Mouse (Mus musculus) monocyte, adult 2 months (primary cell): Measurements from ENCODE around the gene Mrpl35.
A peak's percentile ranks its signal among the peaks of the same experiment; 100 is the strongest.
"Not testable (repeated sequence)": the region's sequence is repeated elsewhere in the genome, so short reads cannot be mapped to it uniquely, and the experiment has no call there.

Experiments used
- DNase-seq, 2 experiments: peaks; one replicate each; pipeline ENCODE4 v3.0.0; 2022; ENCODE audit warnings: low spot score in 2 of 2, low read depth in 1 of 2

Gene Mrpl35

GRCm38 (mm10) chr6:71826869-71827268, at the start of gene Mrpl35:
Mrpl35 (minus strand) TSS chr6:71826969.
- no peak for DNase-seq

DNA sequence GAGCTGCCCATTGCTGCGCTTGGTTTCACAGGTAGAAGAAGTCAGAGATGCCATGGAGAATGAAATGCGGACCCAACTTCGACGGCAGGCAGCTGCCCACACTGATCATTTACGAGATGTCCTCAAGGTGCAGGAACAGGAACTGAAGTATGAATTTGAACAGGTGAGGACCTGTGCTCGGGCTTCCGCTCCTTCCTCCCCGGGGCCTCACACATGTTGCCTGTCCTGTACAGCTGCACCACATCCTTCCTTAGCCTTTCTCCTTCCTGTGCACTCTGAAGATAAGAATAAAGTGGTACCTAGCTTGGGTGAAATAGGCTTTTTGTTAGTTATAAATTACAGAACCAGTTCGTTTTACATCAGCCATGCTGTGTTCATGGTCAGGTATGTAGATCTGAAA, 44.6 kb upstream of the Mrpl35 start:
- no peak for DNase-seq

DNA sequence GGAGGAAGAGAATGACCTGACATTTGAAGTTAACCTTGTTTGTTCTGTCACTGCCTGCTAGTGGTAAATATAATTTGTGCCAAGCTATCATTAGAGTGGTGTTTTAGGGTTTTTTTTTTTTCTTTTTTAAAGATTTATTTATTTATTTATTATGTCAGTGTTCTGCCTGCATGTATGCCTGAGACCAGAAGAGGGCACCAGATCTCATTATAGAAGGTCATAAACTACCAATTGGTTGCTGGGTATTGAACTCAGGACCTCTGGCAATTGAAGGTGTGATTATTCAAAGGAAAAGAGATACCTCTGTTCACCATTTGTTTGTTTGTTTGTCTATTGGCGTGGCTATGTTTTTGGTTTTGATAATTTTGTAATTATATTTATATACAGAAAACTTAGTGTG, 42.0 kb upstream of the Mrpl35 start:
- no peak for DNase-seq

DNA sequence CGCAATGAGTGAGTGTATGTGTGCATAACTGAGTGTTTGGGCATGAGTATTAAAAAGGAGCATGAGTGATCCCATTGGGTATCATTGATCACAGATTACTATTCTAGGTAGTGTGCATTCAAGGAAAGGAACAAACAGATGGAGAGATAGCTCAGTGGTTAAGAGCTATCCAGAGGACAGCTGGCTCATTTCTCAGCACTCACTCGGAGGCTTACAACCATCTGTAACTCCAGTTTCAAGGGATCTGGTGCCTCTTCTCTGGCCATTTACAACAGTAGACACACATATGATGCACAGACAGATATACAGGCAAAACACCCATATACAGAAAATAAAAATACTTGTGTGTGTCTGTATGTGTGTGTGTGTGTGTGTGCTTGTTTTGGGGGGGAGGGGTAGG, 41.0 kb upstream of the Mrpl35 start:
- DNase-seq: no peak

GRCm38 (mm10) chr6:71846906-71847305, 20.1 kb upstream of the Mrpl35 start:
- not testable (repeated sequence) for DNase-seq

DNA sequence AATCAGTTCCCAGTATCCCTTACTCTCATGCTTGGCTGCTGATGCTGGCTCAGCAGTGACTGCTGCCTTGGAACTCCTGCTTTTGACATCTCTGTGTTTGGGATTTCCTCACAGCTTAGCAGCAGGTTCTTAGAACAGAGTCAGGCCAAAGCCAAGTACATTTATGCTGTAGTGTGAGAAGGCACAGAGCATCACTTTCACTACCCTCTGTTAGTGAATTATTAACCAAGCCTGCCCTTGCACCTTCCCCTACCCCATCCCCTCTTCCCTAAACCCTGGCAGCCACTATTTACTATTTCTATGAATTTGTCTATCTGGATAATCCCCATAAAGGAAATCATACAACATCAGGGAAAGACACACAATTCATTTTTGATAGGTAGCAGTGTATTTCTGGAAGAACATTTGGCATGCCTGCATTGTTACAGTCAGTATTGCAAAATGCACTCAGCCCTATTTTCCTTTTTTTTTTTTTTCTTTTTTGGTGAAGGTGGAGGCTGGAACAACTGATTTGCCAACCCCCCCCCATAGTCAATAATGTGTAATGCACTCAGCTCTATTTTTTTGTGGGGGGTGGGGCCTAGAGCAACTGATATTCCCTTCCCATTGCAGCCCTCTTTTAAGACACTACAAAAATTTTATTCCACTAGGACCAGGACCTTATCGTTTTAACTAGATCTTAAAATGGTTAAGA, 14.0 kb upstream of the Mrpl35 start:
- no peak for DNase-seq

DNA sequence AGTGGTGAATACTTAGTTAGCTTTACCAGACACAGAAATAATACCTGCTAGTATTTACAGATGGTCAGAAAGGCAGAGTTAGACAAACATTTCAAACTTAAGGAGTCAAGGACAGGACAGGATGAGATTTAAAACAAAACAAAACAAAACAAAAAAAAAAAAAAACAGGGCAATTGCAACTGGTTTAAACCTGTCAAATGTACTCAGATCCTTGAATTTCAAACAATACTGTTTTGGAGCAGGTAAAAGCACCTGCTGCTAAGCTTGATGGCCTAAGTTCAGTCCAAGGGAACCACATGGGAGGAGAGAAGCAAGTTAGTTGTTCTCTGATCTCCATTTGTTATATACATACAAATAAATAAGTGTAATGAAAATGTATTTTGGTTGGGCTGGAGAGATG, 13.0 kb upstream of the Mrpl35 start:
- no peak for DNase-seq

- DNase-seq: no peak
These were observed 10.0 kb upstream of the Mrpl35 start for GRCm38 (mm10) chr6:71836811-71837210.

DNA sequence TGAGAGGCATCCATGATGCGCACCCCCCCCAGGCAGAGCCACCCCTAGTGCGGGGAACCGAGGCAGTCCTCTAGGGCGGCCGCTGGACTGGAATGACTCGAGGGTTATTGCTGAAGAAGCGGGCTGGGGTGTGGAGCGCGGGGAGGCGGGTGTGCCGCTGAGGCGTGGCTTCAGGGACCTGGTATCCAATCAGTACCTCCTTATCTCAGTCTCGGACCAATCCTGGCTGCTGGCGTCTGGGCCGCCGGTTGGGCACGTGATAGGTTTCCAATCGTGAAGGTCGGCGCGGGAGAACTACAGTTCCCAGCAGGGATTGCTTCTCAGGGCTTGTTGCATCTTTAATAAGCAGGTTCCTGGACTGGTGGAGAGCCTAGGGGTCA, 4.8 kb upstream of the Mrpl35 start:
- peak; percentile 89 to 90 for DNase-seq

- peak; percentile 87 to 91 for DNase-seq
These were observed 4.2 kb upstream of the Mrpl35 start, which contains the start of gene Immt for GRCm38 (mm10) chr6:71830690-71831580. Immt (plus strand) TSS chr6:71831331.

GRCm38 (mm10) chr6:71829768-71830167, 3.0 kb upstream of the Mrpl35 start:
- DNase-seq: no peak

GRCm38 (mm10) chr6:71823961-71824360, 2.8 kb downstream of the Mrpl35 start:
- DNase-seq: no peak

- DNase-seq: peak; percentile 67 to 77
These were observed 3.3 kb downstream of the Mrpl35 start for GRCm38 (mm10) chr6:71823488-71823887.

DNA sequence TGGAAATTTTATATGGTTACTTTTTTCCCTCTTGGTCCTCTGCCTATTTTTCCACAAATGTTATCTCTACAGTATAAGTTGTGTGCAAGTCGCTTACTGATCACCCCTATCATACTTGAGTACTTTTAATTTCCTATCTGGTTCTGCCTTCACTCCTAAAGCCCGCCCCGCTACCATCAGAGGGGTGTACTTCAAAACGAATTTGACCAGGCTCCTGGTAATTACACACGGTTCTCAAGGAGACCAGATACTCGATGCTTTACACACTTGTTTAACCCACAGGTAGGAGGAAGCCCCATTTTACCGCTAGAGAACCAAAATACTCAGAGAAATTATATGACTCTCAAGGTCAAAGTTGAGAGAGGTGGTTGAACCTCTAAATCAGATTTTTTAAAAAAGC, 3.7 kb downstream of the Mrpl35 start:
- no peak for DNase-seq

DNA sequence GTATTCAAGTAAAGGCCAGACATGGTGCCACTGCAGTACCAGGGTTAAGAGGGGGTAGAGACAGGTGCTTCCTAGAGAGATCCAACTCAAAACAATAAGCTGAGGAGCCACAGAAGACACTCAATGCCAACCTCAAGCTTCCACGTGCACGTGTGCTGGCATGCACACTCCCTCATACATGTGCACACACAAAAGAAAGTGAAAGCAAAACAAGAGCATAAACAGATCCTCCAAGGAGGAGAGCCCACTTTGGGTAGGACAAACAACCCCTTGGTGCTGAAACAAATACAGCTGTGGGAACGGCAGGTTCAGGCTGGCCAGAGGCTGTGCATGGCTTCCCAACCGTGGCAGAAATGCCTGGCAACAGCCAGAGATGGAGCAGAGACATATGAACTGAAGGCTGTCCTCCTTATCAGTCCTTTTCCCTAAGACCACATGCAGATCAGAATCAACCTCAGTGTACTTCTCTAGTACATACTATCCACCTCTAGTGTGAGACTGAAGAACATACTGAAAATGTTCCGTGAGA, 6.9 kb downstream of the Mrpl35 start:
- no peak for DNase-seq

- no peak for DNase-seq
These were observed 13.9 kb downstream of the Mrpl35 start for GRCm38 (mm10) chr6:71812820-71813219.

DNA sequence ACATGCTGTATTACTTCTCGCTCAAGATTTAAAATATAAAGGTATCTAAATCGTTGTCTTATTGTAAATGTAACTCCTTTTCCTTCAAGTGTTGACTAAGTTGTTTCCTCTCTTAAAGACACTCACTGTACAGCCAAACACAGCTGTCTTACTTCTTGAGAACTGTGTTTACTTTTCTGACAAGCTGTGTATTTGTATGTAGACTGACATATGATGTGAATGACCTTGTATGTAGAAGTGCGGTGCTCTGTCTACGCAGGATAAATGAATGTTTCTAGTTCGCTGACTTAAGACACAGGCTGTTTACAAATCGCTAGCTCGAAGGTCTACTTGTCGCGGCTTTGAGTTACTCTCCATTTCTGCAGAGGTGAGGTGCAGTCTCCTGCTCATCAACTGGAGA, 16.9 kb downstream of the Mrpl35 start:
- no peak for DNase-seq

DNA sequence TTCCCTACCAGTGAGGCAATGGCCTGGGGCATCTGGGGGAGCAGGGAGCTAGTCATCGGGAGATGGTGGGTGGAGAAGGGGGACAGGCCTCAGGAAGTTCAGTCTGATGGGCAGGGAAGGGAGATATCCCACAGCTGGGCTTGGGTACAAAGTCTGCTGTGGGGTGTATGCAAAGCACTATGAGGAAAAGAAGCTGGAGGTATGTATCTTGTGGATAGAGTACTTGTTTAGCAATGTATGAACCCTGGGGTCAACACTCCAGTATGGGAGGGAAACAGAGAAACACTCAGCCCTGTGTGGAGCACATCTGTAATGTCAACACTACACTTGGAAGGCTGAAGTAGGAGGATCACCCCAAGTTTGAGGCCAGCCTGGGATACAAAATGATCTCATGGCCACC, 20.1 kb downstream of the Mrpl35 start:
- DNase-seq: no peak

GRCm38 (mm10) chr6:71804061-71804829, 22.5 kb downstream of the Mrpl35 start:
- no peak for DNase-seq

- DNase-seq: no peak
These were observed 23.2 kb downstream of the Mrpl35 start for GRCm38 (mm10) chr6:71803609-71804008.

DNA sequence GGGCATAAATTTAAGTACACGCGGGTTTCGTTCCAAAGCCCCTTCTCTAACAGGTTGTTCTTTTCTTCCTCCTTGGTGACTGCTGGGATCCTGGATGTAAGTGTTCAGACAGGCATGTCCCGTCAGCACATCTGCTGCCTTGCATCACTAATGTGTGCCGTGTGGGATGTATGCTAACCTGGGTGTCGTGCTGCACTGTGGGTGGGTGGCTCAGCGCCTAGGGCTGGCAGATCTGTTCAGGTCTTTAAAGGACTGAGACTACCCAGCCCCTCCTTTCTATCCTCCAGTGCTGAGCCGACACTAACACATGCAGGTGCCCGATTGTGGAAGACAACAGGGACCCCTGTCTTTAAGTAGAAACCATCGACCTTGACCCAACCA, 25.1 kb downstream of the Mrpl35 start:
- DNase-seq: no peak
